Mouse (Mus musculus): ENCODE results near the gene Armc7.

DNA sequence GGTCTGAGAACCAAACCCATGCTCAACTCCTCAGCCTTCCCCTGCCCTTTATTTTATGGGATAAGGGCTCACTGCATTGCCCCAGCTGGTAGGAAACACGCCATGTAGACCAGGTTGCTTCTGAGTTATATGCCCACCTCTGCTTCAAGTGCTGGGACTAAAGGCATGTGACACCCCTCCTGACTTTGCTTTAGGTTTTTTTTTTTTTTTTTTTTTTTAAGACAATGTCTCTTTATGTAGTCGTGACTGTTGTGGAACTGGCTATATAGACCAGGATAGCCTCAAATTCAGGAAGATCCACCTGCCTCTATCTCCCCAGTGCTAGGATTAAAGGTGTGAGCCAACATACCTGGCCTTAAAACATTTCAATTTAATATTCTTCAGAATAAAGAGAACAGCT is 47.2 kb downstream of the Armc7 start:
- no peak for TF ChIP-seq GATA1 (IDR thresholded peaks at IDR 0.05; ENCODE audit: low read length)
- no peak for TF ChIP-seq TAL1 (IDR thresholded peaks at IDR 0.05; ENCODE audit: low read length)
